Mouse (Mus musculus) urinary bladder, postnatal 4 days (tissue): ENCODE data around the gene Rundc3a.

Source experiments
- DNase-seq, 2 experiments: peaks; one replicate each; pipeline ENCODE4 v3.0.0; 2021 to 2022; ENCODE audit warnings: low spot score in 2 of 2

The Rundc3a gene

DNA sequence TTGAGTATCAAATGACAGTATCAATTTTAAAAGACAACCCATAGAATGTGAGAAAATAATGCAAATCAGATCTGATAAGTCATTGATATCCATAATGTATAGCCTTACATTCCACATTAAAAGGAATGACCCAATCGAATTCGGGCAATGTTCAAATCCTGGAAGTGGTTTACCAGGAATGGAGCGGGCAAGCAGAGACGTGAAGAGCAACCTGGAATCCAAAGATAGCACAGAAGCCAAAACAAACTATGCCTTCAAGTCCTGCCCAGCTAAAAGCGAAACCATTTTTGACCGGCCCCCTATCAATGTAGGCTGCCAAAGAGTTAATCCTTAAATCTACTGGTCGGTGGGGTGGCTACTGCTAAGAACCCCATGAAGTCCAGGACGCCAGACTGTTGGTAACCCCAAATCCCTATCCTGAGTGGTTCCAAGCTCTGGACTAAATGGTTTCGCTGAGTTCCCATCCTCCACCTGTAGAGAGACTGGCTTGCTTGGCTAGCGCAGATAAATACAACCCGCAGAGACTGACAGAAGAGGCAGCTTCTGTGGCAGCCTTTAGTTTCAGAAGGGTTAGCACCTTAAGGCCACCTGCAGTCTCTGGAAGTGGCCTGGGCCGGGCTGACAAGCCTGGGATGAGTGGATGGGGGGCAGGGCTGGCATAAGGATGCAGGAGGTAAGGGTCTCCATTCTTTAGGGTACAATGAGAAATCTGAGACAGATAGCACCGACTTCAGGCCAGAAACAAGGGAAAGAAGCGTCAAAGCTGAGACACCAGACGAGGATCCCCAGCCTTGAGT lies 564 bp upstream of the Rundc3a start:
- no peak for DNase-seq

DNA sequence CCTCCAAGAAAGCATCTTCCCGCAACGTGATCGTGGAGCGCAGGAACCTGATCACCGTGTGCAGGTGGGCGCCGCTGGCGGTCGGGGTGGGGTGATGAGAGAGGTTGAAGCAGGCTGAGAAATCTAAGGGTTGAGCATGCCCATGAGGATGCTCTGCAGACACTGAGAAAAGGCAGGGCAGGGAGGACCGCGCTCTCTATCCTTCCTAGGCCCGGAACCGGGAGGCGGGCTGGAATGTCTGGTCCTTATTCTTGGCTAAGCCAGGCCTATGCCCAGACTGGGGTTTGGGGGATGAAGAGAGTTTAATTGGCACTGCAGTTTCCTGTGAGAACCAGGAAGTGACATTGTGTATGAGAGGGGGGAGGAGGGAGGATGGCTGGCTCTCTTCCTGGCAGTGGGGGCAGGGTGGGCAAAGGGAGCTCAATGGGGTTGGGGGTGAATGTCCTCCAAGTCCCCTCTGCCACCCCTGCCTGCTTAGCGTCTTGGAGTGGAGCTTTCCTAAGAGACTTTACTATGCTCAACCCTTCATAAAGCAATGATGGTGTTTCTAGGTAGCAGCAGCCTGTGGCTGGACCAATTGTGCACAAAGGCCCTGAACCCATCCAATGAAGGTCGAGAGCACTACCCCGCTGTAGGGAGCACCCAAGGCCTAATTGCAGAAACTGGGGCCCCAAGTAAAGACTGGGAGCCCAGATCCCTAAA lies 667 bp downstream of the Rundc3a start:
- no peak for DNase-seq

DNA sequence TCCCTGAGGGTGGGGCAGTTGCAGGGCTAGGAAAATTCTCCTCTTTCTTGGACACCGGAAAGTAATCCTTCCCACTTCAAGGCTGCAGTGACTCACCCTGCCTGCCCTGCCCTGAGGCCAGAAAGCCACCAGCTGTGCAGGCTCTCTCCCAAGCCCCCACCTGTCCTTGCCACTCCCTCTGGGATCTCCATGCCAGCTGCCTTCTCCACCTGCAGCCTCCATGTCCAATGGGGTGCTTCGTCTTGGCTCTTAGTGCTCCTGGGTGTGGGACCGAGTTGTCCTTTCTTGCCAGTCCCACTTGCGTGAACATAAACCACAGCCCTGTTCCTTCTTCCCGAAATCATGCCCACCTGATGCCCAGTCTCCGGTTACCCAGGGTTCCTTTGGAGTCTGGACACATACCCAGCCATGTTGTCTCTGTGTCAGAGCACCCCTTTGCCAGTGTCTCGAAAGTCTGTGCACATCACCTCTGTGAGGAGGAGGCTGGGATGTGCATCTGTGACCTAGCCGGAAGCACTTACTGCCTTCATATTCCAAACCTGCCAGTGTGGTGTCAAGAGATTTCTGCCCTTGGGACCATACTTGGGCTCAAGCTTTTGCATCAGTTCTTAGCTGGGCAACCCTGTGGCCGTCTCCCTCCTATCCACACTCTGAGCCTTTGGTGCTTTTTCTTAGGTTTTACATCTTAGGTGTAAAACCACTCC lies 1.4 kb downstream of the Rundc3a start:
- no peak for DNase-seq

DNA sequence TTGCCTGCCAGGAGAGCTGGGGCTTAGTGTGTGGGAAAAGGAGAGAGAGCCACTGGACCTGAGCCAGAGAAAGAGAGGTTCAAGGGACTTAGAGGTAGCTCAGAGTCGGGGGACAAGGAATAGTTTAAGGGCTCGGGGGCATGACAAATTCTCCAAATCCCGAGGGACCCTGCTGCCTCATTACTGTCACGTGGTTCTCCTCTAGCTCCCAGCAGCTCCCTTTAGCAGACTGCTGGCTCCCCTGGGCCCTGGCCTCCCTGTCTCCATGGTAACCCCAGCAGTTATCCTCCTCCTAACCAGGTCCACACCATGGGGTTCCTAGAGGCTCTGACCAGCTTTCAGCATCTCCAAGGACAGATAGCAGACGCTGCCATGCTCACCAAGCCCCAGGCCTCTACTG lies 2.0 kb downstream of the Rundc3a start:
- DNase-seq: no peak

DNA sequence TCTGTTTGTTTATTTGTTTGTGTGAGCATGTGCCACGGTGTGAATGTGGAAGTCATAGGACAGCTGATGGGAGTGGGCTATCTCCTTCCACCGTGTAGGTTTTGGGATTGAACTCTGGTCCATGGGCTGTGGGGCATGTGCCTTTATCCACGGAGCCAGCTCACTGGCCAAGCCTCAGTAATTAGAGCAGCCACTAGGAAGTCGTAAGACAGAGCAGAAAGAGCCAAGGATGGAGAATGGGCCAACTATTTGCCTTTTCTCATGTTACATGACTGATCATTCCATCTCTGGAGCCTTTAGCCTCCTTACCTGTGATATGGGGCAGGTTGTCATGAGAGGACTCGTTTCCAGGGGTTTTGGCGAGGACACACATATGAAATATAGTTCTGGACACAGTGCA lies 3.1 kb downstream of the Rundc3a start:
- no peak for DNase-seq

DNA sequence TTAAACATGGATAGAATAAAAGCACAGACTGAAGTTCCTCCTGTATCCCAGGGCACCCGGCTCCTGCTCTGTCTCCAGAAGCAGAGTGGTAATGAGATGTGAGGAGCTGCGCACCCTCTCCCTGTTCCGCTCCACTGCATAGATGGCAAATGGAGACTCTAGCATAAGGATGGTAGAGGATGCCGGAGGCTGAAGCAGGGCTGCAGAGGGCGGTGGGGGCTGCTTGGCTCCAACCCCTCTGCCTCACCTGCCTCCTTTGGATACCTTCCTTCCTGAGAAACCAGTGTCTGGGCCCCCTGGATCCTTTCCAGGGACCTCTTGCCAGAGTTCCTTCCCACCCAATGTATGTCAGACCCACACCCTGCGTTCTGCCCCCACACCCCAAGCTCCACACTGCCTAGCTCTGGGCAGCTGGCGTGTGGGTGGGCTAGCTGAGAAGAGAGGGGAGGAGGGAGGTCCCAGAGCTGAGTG lies 3.5 kb downstream of the Rundc3a start:
- no peak for DNase-seq

DNA sequence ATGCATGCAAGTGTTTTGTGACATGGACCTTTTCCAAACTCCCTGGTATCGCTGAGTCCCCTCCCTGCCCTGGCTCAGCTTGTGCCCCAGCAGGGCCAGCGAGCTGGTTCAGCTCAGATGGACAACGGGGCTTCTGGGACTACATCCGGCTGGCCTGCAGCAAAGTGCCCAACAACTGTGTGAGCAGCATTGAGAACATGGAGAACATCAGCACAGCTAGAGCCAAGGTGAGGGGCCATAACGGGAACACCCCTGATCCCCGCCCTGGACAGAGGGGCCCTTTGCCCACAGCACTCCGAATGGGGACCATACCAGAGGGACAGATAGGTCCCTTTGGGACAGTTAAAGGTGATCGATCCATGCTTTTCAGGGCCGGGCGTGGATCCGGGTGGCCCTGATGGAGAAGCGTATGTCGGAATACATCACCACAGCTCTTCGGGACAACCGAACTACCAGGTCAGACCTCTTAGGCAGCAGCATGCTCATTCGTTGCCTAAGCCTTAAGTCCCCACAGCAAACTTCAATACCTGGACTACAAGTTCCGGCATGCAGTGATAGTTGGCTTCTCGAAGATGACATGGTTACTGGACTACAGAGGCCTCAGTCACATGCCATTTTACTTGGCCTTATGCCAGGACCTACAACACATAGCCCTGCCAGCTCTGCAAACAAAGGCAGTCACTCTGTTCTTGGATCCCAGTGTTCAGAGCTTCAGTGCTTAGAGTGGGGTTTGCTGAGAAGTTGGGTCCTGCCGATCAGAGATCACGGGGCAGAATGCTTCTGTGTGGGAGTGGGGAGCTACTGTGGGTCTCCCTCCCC lies 5.0 kb downstream of the Rundc3a start:
- no peak for DNase-seq

DNA sequence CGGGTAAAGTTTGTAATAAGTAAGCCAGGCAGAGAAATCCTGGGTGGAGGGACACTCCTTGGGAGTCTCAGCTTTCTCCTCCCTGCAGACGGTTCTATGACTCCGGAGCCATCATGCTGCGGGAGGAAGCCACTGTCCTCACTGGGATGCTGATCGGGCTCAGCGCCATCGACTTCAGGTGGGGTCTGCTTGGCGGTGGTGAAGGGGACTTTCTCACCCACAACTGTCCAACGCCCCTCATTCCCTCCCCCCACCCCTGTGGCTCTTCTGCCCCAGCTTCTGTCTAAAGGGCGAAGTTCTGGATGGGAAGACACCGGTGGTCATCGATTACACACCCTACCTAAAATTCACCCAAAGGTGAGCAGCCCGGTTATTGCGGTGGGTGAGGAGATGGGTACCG lies 5.9 kb downstream of the Rundc3a start:
- no peak for DNase-seq

DNA sequence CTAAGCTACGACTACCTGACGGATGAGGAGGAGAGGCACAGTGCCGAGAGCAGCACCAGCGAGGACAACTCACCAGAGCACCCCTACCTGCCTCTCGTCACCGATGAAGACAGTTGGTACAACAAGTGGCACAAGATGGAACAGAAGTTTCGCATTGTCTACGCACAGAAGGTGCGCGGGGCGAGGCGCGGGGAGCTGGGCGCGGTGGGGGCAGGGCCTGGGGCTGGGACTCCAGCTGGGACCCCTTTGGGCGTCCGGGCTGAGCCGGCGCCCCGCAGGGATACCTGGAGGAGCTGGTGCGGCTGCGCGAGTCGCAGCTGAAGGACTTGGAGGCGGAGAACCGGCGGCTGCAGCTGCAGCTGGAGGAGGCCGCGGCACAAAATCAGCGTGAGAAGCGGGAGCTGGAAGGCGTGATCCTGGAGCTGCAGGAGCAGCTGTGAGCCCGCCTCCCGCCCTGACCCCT lies 6.4 kb downstream of the Rundc3a start:
- DNase-seq: no peak

DNA sequence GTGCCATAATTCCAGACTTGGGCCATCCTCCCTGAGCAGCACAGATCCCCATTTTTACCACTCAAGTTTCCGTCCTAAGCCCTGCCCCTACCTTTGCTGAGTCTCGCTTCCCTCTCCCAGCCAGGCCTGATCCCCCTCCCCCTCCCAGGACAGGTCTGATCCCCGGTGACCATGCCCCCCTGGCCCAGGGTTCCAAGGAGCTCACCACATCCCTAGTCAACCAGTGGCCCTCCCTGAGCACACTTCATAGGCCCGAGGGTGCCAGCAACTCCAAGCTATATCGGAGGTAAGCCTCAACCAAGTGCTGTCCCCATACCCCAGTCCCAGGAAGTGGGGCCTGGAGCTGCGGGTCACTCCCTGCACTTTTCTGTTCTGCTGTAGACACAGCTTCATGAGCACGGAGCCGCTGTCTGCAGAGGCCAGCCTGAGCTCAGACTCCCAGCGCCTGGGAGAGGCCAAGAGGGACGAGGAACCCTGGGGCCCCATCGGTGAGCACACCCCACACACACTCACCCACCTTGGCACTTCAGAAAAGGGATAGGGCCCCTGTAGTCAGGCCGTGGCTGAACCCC lies 7.4 kb downstream of the Rundc3a start:
- DNase-seq: no peak

DNA sequence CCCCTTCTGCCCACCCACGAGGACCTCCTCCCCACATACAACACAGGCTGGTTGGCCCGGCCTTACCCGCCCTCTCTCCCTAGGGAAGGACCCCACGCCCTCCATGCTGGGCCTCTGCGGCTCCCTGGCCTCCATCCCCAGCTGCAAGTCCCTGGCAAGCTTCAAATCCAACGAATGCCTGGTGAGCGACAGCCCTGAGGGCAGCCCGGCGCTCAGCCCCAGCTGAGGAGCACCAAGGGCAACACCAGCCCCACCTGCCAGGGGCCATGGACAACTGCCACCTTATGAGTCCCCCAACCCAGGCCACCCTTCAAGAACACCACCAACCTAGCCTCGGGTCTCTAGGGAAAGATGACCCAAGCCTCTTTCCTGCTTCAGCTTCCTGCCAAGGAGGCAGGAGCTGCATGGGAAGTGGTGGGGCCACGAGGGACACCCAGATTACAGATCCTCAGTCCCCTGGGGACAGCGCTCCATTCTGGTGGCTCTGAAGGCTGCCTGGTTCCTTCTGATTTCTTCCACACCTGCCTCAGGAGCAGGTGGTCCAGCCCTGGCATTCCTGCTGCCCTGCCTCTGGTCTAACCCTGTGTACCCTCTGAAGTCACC lies 8.8 kb downstream of the Rundc3a start:
- DNase-seq: no peak

DNA sequence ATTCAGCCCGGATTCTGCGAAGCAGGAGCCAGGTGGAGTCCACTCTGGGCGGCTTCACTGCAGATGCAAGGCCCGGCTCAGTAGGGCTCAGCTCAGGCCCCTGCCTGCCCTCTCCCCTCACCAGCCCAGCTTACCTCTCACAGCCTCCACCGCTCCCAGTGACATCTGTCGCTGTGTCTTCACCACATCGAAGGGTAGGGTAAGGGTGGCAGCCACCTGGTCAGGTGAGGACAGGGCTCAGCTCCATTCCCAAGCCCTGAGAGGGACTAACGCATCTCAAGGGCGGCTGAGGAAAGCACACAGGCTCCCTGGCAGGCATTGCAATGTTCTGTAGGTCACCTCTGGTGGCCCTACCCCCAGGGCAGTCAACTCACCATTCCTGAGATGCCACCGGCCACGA lies 10.5 kb downstream of the Rundc3a start:
- no peak for DNase-seq

DNA sequence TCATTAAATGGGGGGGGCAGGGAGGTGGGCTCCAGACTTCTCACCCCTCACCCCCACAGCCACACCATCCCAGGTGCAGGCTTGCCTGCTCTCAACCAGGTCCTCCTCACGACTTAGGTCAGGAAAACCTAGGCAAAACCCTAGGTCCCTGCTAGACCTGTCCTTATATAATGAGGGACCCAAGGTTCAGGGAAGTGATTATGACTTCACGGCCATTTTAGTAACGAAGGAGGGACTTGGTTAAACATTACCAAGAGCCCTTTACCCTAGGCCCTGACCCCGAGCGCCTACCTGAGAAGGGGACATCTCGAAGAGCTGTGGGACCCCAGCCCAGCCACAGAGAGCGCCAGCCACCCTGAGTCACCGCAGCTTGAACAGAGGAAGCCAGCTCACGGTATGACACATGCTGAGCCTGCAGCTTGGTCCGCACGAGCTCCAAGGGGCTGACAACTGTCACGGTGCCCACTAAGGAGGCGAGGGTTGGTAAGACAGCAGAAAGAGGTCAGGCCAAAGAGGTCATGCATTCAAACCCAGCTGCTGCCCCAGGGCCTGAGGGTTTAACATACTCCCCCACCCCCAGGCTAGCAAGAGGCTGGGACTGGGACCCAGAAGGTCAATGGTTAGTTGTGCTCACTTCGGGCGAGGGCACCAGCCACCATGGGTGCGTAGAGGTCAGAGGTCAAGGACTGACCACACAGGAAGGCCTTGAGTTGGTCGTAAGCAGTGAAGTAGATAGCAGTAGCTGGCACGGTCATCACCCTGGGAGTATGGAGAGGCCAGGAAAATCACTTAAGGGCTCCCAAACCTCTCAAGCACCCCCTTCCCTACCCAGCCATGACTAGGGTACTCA lies 11.2 kb downstream of the Rundc3a start:
- DNase-seq: no peak

DNA sequence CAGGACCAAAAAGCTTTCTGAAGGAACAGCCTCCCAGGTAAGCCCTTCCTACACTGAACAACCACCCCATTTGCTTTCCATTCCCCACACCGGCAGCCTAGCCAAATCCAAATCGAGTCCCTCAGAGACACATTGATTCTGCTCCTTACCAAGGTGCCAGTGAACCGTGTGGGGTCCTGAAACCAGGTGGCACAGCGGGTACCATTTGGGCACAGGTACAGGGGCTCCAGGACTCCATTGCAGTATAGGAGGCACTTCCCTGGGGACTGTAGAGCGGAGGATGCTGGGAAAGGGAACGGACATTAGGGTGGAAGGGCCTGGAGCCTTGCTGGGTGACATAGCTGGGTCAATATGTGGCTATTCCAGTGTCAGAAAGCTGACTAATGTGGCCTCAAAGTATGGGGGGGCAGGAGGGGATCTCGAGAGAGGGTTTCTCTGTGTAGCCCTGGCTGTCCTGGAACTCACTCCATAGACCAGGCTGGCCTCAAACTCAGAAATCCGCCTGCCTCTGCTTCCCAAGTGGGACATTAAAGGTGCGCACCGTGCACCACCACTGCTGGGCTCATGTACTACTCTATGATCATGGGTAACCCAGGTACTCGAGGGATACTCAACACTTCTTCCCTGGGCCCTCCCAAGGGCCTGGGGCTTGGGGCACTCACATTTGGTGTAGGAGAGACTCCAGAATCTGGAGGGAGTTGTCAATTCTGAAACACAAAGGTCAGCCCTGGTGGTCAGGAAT lies 12.5 kb downstream of the Rundc3a start:
- no peak for DNase-seq

DNA sequence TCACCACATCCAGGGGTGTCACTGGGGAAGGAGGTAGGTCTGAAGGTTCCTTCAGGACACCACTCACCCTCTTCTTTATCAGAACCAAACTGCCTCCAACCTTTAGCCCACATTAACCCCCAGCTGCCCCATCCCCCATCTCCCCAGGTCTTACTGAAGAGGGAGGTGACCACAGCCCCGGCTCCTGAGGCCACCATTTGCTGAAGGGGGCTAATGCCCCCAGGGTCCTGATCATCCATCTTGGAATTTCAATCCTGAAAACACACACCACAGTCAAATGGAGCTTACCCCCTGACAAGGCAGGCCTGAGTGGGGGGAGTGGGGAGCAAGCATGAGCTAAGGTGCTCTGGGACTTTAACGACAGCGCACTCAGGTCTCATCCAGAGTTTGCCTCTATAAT lies 13.2 kb downstream of the Rundc3a start:
- no peak for DNase-seq

DNA sequence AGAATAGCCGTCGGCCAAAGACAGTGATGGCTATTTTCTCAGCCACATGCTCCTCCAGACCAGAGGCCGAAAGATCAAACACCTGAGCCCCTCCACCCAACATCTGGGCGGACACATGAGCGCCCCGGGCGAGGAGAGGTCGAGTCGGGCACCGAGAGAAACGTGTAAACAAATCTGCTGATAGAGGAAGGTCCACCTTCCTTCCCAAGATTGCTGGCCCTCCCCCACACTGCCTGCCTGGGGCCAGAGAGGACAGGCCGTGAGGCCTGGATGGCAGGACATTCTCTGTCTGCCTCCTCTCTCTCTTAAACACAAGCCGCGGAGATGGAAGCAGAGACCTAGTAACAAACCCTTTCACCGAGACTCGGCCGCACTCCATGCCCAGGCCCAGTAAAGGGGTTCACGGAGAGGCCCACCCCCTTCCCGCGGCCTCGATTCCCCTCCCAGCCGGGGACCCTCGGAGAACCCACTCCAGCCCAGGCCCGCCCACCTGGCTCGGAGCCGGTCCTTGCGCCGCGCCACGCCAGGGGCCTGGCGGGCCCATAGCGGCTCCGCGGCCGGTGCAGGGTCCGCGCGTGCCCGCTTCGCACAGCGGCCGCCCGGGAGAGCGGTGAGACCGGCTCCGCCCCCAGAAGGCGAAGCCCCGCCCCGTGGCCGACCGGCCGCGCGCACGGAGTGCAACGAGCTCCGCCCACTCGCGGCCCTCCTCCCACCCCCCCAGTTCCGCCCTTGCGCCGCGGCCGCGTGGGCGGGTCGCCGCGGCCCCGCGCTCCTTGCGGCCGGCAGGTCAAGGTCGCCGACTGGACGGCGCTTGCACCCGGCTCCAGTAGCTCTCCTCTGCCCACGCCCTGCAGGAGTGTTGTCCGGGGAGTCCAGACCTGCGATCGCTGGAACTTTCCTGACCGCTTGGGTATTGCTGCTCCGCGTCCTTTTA lies 14.0 kb downstream of the Rundc3a start:
- DNase-seq: peak; percentile 92 to 94

DNA sequence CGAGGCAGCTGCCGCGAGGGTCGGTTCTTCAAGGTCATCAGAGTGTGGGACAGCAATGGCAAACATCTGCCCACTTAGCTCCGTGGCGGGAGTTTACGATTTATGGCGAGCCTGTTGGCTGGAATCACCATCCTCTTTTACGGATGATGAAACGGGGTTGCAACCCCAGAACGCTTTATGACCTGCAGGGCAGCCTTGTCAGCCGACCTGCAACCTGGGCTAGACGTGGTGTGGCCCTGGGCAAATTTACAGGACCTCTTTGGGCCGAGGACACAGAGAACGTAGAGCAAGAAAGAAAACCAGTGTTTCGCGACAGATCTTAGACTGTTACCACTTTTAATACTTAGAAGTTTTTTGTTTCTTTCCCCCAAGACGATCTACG lies 14.6 kb downstream of the Rundc3a start, which contains the start of gene Slc25a39:
TSS of gene Slc25a39 (minus strand) at position 113 of the 382 bp plus-strand sequence.
- no peak for DNase-seq

DNA sequence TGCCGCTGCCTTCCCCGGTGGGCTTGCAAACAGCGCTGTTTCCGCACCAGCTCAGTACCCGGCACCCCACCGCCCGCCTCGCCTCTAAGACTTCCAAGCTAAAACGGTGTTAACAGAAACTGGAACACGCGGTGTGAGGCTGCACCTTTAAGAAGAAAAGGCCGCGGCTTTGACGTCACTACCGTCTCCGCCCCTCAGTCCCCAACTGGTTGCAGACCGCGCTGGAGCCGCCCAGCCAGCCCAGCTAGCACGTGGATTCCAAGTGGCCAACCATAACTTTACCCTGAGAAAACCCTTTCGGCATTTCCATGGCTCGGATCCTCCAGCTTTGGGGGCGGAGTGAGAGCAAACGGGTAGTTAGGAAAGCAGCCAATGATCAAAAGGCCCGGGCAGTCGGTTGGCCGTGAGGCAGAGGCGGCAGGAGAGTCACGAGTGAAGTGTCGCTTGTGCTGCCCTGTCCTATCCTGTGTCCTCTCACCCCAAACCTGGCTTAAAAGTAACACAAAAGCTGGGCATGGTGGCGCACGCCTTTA lies 15.2 kb downstream of the Rundc3a start:
- peak; percentile 95 to 97 for DNase-seq
